Mouse (Mus musculus) activated CD4-positive, CD25-positive, alpha-beta regulatory T cell, adult 4 months (primary cell): ENCODE results near the gene Kazn. TPM values are rescaled to one million over a fixed set of nuclear protein-coding genes. Genes with fewer than 3 reads are reported as not detected.

ENCODE experiments used
- ATAC-seq: one replicate; pipeline ENCODE4 v1.8.0; 2017
- polyA plus RNA-seq, 2 experiments: library from polyadenylated mRNA; unstranded; fragments of 100-300 nt; shearing (Covaris generic); gene quantifications; one replicate each; pipeline ENCODE4 v1.2.1; 2017

Gene Kazn
- polyA plus RNA-seq, 2 experiments from 2014 or later: not detected

DNA sequence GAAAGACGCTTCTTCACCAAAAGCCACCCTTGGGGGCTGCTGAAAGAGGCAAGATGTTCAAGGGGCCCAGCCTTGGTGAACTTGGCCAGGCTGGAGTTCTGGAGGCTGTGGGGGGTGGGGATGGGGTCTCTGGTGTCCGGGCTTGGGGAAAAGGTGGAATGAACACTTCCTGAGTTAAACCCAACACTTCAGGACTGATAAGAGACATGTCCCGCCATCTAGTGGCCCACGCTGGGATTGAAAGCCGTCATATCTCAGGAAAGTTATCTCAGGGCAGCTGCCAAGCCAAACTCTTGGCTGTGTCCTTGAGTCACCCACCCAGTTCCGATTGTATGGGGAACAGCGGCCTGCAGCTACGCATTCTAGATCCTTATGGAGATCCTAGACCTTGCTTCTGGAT is 140.9 kb downstream of the Kazn start:
- no peak for ATAC-seq

DNA sequence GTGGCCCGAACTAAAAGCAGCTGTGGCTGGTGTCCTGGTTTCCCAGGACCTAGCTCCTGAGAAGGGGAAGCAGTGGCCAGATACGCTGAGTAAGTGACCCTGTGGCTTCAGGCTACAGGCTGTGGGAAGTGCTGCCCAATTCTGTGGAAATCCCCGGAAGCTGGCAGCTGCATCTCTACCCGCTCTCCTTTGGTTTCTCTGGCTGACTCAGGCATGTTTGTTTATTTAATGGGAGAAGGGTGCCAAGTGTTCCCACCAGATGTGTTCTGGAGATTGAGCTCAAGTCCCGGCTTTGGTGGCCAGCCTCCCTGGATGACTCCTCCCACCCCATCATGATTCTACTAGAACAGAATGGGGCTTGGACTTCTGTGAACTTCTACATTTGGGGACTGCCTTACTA is 141.3 kb downstream of the Kazn start:
- ATAC-seq: no peak

DNA sequence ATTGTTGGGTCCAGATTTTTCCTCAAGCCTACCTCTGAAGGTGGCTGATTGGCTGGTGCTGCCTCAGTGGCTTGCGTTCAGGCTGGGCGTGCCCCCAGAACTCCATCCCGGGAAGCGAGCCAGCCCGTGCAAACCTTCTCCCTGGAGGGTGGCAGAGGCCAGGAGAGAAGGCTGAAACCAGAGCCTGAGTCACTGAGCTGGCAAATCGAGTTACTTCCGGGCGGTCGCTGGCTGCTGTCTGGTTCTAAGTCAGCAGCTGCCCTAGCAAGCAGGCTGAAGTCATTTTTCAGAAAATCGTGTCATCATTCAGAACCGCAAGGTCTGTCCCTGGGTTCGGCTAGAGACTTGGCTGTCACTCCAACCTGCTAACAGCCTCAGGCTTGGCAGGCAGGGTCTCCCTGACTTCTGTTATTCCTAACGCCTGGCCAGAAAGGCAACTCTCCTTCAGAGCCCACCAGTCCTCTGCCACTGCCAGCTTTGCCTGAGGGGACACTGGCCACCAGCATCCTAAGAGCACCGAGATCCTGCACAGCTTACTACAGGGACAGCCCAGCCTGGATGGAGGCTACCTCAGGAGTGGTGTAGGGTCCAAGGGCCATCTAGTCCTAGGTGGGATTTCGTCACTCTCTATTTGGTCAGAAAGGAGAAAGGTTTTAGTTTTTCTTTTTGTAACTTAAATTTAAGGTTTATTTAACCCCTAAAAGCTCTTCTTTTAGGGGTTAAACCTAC is 143.5 kb downstream of the Kazn start:
- ATAC-seq: no peak

DNA sequence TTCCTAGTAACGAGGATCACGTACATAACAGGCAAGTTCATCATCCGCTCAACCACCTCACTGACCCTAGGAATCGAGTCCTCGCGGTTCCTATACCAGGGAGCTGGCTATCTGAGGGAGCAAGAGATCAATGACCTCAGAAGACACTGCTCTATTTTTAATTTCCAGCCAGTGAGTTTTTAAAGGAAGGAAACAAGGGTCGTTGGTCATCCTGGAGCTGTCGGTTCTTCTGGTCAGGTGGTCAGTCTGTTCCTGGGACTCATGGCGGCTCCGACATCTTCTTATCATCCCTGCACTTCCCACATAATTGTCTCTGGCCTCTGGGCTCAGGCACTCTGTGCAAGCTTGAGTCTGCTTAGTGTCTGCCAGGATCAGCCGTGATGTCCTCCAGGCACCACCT is 144.8 kb downstream of the Kazn start:
- ATAC-seq: no peak

DNA sequence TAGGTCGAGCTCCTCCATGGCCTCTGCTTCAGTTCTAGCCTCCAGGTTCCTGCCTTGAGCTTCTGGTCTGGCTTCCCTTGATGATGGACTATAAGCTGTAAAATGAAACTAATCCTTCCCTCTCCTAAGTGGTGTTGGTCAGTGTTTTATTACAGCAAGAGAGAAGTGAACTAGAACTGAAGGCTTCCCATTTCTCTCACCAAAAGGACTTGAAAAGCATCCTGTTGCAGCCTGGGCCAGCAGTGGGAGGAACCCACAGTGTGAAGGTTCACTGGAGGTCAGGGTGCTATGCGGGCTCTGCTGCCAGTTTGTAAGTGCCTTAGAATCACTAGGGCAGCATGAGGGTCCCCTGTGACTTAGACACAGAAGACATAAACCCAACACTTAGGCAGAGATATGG is 148.1 kb downstream of the Kazn start:
- ATAC-seq: no peak

DNA sequence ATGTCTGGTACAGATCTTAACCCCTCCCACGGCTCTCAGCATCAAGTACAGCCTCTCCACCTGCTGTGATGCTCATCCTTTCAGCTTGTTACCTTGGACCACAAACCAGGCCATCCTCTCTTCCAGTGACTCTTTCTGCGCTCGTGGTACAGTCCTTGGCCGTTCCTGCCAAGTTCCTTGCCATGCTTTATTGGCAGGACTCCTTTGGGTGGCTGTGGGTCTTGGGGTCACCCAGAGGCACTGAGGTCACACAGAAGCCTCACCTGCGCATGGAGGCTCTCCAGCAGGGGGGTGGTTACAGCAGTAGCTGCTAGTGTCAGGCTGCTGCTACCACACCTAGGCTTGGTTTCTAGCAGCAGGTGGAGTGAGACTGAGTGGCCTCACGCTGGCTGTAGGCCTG is 149.2 kb downstream of the Kazn start:
- no peak for ATAC-seq

DNA sequence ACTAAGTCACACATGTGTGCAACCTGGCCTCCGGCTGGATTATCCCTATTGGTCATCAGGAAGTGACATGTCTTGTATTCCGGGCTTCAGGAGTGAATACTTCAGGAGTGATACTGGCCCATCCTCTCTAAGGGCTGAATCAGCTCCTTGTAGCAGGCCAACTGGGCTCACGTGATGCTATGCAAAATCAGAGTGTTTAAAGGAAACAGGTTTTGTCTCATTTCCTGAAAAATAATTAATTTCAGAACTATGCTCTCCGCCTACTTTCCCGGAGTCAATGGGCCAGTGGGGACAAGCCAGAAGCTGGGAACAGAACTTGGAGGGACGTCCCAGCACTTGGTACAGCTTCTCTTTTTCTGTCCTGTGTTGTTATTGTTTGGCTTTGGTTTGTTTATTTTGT is 150.4 kb downstream of the Kazn start:
- ATAC-seq: no peak

DNA sequence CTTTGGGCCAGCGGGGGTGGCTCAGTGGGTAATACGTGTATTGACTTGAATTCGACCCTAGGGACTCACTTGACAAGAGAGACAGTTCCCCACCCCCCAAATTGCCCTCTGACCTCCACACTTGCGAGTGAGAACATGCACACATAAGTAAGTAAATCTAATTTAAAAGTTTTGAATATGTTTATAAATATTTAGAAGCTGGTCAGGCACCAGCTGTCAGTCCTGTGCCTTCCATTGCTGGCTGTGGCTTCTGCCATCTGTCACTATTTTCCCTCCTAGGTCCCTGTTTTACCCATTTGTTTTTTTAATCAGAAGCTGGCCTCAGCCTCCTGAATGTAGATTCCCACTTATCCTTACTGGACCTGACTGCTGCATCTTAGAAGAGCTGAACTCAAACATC is 150.8 kb downstream of the Kazn start:
- ATAC-seq: no peak

DNA sequence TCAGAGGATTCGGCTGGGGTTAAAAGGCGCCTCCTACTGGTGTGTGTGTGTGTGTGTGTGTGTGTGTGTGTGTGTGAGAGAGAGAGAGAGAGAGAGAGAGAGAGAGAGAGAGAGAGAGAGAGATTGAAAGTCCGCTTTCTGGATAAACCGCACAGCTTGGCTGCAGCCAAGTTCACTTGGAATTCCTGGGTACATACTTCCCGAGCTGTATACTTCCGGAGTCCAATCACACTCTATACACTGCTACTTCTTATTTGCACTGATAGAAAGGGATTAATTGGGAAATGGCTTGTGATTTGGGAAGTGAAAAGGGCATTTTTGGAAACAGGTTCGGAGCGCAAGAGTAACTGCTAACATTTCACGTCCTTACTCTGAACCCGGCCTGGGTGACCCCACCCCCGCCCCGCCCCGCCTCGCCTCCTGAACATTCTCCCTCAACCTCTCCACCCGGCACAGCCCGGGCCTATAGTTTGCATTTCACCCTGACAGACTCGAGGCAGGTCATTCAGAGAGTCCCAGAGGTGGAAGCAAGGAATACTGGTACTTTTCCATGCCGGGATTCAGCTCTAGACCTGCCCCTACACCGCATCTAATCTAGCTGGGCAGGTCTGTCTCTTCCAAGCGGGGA is 154.2 kb downstream of the Kazn start:
- ATAC-seq: no peak

DNA sequence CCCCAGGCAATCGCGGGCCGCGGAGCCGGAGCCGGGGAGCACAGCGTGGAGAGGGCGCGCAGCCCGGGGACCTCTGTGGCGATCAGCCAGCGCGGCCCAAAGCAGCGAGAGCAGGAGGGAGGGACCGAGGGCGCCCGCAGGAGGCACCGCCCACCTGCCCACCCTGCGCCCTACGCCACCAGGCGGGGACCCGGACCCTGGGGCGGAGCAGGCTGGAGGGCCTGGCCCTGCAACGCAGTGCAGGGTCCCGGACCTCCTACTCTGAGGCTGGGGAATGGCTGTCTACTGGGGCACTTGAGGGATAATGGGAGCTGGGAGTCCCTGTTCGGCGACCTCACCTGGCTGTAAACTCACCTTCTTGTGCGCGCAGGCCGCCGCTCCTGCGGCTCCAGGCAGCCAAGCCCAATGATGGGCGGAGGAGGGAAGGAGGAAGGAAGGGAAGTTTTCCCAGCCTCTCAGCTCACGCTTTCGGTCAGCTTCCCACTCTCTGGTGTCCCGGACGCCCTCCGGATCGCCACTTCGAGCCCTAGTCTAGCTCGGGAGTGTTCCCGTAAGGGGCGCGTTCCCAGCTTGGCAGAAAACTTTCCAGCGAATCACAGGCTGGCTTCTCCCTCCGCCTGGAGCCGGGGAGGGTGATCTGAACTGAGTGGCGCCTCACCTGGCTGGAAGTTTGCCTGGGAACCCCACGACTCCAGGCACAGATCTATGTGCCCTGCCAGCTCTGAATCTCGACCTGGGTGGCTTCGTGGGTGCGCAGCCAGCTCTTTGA is 154.9 kb downstream of the Kazn start, which contains the start of gene Tmem51:
Gene Tmem51, minus strand, starts transcription at position 174 of the 769 bp plus-strand sequence.
- no peak for ATAC-seq

DNA sequence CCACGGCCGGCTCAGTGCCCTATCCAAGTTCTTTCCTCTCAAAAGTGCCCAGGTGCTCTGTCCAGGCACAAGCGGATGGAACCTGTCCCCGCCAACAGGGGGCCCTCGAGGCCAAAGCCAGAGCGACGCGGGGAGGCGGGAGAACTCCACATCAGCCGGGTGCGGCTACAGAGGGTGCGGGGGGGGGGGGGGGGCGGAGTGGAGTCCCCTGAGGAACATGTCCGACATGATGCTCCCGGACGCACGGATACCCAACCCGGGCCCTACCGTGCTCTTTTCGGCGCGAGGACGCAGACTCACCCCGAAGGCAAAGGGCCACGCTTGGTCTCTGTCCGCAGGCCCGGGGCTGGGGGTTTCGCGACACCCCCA is 155.5 kb downstream of the Kazn start:
- ATAC-seq: no peak

DNA sequence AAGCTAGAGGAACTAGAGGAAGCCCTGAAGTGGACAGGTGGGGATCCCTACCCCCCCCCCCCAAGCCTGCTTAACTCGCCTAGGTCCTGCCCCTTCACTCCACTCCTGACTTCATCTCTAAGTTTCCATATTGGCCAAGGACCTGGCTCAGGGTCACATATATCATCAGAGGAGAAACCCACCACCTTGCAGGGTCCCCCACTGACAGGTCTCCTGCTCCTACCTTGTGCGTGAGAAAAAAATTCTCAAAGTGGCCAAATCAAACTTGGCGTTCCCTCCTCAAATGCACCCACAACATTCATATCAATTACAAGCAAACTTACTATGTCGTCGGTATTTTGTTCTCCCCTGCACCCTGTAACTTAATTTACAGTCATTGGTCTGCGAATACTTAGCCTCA is 156.0 kb downstream of the Kazn start:
- no peak for ATAC-seq

DNA sequence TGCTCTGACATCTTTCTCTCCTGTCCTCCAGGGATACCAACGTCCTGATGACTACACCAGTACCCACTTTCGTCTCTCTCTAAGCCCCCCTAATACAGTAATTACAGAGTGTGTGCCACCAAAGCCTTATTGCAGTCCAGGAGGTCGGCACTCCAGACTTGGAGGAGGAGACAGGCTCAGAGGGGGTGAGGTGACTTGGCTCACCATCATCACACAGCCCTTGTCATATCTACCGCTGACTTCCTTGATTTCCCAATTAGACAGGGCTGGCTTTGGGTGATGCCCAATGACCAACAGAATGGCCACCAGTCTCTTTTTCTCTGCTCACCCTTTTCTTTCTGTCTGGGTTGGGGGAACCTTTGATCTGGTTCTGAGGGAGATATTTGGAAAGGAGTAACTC is 156.5 kb downstream of the Kazn start:
- no peak for ATAC-seq

DNA sequence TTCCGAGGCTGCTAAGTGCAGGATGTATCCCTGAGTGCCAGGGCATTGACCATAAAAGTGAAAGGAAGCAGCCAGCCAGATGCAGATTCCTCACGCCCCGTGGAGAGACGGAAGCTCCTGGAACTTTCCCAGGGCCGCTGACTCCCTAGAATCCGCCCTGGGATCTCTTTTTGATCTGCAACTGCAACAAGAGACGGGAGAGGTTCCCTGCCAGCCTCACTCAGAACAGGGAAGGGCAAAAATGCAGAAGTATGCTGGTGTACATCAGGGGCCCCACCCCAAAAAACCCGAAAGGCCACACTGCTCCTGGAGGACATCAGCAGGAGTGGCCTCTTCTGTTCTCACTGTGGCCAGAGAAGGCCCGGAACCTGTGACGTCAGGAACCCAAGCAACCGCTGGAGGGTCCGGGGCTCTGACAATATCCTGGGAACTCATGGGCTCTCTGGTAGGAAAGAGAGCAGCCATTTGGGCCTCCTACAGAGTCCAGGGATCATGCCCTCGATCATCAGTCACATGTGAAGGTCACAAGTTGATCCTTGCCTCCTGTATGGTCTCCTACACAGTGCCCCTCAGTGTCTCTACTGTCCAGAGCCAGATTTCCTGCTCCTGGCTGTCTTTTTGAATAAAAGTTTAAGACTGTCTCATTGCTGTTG is 157.4 kb downstream of the Kazn start:
- no peak for ATAC-seq

DNA sequence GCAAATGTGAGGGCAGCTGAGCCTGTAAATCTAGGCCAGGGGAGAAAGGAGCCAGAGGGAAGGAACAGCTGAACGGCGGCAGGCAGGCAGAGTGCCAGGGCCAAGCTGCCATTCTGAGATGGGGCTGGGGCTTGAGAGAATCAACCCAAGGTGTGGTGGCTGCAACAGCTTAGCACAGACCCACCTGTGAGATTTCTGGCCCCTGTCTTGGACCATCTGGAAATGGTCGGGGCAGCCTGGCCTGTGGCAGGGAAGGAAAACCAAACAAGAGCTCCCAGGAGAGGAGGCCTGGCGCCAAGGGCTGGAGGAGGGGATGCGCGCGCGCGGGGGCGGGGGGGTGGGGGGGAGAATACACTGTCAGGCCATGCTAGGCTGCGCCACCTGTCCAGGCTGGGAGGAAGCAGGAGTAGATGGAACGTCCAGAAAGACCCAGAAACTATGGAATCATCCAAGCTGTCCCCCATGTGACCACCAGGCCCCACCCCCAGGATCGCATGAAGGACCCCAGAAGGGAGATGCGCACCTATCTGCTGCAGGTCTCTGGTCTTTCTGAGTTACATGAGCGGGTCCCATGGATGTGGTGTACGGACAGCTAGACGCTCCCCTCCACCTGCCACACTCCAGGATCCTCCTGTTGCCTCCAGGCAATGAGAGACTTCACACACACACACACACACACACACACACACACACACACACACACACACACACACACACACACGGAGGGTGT is 158.1 kb downstream of the Kazn start:
- ATAC-seq: no peak

DNA sequence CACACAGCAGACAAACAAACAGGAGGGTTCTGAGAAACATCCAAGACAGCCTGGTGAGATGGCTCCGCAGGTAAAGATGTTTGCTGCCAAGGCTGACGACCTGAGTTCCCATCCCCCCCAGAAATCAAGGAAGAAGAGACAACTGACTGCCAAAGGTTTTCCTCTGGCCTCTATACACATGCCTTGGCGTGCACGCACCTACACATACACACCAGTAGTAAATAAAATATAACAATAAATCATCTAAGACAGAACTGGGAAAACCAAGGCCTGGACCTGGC is 158.8 kb downstream of the Kazn start:
- ATAC-seq: no peak

DNA sequence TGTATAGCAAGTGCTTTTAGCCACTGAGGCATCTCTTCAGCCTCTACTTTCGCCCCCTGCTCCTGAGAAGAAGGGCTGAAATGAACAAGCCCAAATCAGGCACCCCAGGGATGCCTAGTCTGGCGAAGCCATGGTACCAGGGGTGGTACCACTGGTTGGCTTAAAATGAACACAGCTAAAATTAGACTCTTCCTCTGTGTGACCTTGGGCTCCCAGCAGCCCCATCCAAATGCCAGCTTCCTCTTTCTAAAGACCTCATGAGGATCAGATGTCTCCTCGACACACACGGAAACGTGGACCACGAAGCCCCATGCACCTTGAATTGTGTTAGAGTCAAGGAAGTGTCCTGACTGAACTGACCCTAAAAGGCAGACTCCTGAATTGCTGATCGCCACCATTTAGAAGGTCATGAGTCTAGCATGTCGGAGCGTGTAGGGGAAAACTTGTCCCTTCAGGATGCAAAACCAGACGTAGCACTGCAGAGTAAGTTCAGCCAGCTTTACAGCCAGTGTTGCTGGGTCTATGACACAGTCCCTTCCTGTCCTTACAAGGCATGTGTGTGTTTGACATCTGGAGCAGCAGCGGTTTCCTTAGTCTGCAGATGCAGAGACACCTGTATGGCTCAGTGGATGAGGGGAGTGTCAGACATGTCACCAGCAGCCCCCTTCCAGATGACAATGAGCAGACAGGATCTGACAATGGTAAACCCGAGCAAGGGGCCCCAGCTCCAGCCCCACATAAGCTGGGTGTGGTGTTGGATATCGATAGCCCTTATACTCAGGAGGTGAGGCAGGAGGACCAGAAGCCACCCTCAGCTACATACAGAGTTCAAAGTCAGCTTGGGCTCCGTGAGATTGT is 159.3 kb downstream of the Kazn start:
- no peak for ATAC-seq

DNA sequence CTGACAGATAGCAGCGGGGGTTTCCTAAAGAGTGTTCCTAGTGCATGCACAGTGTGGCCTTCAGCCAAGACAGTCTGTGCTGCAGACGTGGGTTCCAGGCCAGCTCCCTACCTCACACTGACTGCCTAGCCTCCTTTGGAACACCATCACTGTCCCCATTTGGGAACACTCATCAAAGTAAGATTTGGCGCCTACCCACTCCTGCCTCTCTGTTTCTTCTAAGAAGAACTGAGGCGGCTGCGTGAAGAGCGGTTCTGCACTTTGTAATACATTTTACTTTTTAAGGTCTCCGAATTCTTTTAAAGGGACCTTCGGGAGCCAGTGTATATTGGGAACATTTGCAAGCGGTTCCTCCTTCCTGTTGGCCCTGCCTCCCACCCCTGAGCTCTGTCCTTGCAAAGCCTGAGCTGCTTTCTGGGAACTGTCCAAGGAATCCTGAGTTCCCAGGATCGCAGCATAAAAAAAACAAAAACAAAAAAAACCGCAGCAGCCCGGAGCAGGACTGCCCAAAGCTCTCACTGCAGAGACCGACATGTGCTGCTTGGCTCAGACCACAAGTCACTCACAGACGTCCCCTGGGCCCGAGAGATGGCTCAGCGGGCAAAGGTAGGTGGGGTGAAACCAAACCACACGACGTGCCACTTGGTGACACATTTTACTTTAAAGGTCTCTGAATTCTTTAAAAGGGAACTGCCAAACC is 161.5 kb downstream of the Kazn start:
- ATAC-seq: no peak

DNA sequence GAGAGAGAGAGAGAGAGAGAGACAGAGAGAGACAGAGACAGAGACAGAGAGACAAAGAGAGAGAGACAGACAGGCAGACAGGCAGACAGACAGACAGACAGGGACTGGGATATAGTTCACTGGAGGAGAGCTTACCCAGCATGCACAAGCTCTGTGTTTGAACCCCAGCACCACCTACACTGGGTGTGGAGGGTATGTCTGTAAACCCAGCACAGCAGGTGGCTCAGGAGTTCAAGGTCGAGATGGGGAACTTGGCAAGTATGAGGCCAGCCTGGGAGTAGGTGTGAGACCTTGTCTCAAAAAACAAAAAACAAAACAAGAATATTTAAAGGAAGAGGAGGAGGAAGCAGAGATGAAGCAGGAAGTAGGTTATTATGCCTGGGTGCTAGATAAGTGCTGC is 162.3 kb downstream of the Kazn start:
- ATAC-seq: no peak

DNA sequence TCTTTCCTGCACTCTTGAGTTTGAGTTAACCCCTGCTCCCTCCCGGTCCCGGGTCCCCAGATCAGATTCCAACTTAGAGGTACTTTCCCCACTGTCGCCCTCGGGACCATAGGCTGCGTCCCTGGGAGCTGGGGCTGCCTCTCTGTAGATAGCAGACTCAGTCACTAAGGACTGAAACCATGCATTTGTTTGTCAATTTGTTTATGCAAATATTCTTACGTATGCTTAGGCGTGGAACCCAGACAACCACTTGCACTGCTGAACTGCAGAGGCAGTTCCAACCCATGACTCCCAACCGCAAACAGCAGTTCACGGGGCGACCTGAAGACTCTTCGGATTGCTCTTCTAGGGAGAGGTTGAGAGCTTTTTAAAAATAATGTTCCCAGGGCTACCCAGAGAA is 163.3 kb downstream of the Kazn start:
- ATAC-seq: no peak

DNA sequence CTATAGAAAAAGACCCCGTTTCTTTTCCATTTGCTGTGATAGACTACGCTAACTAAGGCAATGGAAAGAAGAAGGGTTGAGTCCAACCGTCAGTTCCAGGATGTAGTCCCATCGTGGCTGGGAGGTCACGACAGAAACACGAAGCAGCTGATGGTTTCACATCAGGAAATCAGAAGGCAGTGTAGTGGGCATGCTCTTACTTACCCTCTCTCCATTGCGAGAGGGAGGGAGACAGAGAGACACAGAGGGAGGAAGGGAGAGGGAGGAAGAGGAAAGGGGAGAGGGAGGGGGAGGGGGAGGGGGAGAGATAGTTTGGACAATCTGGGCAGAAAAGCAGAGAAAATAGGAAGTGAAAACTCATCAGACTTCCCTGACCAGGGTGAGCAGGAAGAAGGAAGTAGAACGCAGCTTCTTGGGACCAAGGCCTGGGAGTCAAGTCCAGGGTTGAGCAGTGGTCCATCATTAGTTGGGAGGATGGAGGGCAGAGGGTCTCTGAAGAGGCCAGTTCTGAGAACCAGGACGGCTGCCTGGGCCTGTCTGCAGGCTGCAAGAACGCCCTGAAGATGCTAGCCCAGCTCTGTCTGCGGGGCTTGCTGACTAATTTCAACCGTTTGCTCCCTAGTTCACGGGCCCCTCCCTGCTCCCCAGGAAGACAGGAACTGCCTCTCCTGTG is 165.0 kb downstream of the Kazn start:
- no peak for ATAC-seq
